Comparison of ENCODE assay signal across 13 mouse cellular contexts in genomic region chr11:4292224-4292887, GRCm38 (mm10). TPM values are rescaled to one million over a fixed set of nuclear protein-coding genes. Genes with fewer than 3 reads are reported as not detected.
DNase-seq lines count a peak whose midpoint lies in the region; ATAC-seq and TF ChIP-seq lines count a peak whose summit lies in the region.
"Had no signal": no experiment of that assay in that cellular context is flagged by ENCODE, and none has a peak within 500 bp of the region (broad histone marks: within the 10 kb centered on the region; RNA-seq: fewer than 3 reads in every experiment).

No protein-coding gene starts in this region.

- no peaks in the 10 kb centered on the region for H3K27me3 ChIP-seq in heart, embryonic 14.5 days (ENCODE audit: control insufficient read depth, insufficient read depth, low read length)
- peaks cover 13% of the 10 kb centered on the region for H3K27me3 ChIP-seq in heart, embryonic 11.5 days (ENCODE audit: control insufficient read depth, insufficient read depth, low read length)
- peaks cover 6% of the 10 kb centered on the region; the same call in 1 of the 2 replicates for H3K27me3 ChIP-seq in lung, embryonic 16.5 days (ENCODE audit: control insufficient read depth, insufficient read depth, low read depth, low read length)
- peaks cover 8% of the 10 kb centered on the region; the same call in 1 of the 2 replicates for H3K27me3 ChIP-seq in liver, embryonic 16.5 days (ENCODE audit: control insufficient read depth, insufficient read depth, low read depth, low read length)
- H3K27me3 ChIP-seq in forebrain, embryonic 14.5 days (replicated peaks; ENCODE audit: control insufficient read depth, insufficient read depth, low read length): no peaks in the 10 kb centered on the region
- H3K27me3 ChIP-seq: CH12.LX; embryonic facial prominence, embryonic 15.5 days; hindbrain, embryonic 12.5 days had no signal

- no peak overlapping the region for H3K9ac ChIP-seq in heart, embryonic 14.5 days (ENCODE audit: low read length)
- H3K9ac ChIP-seq in heart, embryonic 11.5 days (ENCODE audit: low read depth, low read length): no peak overlapping the region
- no peak overlapping the region for H3K9ac ChIP-seq in lung, embryonic 16.5 days (ENCODE audit: low read length)
- no peak overlapping the region for H3K9ac ChIP-seq in liver, embryonic 16.5 days (ENCODE audit: low read depth, low read length)
- no peak overlapping the region for H3K9ac ChIP-seq in forebrain, embryonic 14.5 days (ENCODE audit: low read length)
- H3K9ac ChIP-seq: embryonic facial prominence, embryonic 15.5 days; hindbrain, embryonic 12.5 days had no signal

- no peak for TF ChIP-seq POLR2A in embryonic fibroblast, embryonic 13.5 days (IDR thresholded peaks at IDR 0.05; ENCODE audit: low read depth, low read length)

- no peak for DNase-seq in lung, postnatal 36 days
- DNase-seq in forebrain, embryonic 14.5 days (ENCODE audit: low spot score): no peak
- DNase-seq in thymus, postnatal 0 days (ENCODE audit: low spot score): no peak
- DNase-seq: adrenal gland, adult 8-10 months; kidney, postnatal 36 days had no signal

- peaks cover 44 to 56% of the 10 kb centered on the region in 2 experiments for H3K4me1 ChIP-seq in heart, embryonic 14.5 days (ENCODE audit: control insufficient read depth in 2 of 2, insufficient read depth in 2 of 2, low read length in 2 of 2)
- peaks cover 31% of the 10 kb centered on the region for H3K4me1 ChIP-seq in heart, embryonic 11.5 days (ENCODE audit: control insufficient read depth, insufficient read depth, low read length)
- H3K4me1 ChIP-seq in lung, embryonic 16.5 days (replicated peaks; ENCODE audit: control insufficient read depth, insufficient read depth, low read length): peaks cover 14% of the 10 kb centered on the region
- H3K4me1 ChIP-seq in embryonic fibroblast, embryonic 13.5 days (ENCODE audit: control insufficient read depth, insufficient read depth, low read length): peaks cover 8% of the 10 kb centered on the region
- H3K4me1 ChIP-seq in liver, embryonic 16.5 days (ENCODE audit: control insufficient read depth, low read depth, low read length): peaks cover 27% of the 10 kb centered on the region
- no peaks in the 10 kb centered on the region for H3K4me1 ChIP-seq in forebrain, embryonic 14.5 days (ENCODE audit: control insufficient read depth, insufficient read depth, low read length)

- no peak overlapping the region for H3K4me2 ChIP-seq in heart, embryonic 14.5 days (ENCODE audit: low read length)
- H3K4me2 ChIP-seq in heart, embryonic 11.5 days: no peak overlapping the region
- H3K4me2 ChIP-seq in lung, embryonic 16.5 days (ENCODE audit: low read depth, low read length): no peak overlapping the region
- peak overlapping the region; percentile 46 for H3K4me2 ChIP-seq in liver, embryonic 16.5 days (ENCODE audit: low read depth, low read length)
- no peak overlapping the region for H3K4me2 ChIP-seq in forebrain, embryonic 14.5 days (ENCODE audit: low read length)
- H3K4me2 ChIP-seq: embryonic facial prominence, embryonic 15.5 days; hindbrain, embryonic 12.5 days had no signal

- ATAC-seq in heart, embryonic 14.5 days (ENCODE audit: insufficient number of reproducible peaks, insufficient read depth, low FRiP score, low read depth): peak; percentile 3; the same call in 1 of the 2 replicates
- ATAC-seq in heart, embryonic 11.5 days (replicated peaks; ENCODE audit: insufficient number of reproducible peaks, low FRiP score, low TSS enrichment): no peak
- peak; percentile 16; the same call in 1 of the 2 replicates for ATAC-seq in lung, embryonic 16.5 days (ENCODE audit: low read depth)
- peak; percentile 88 for ATAC-seq in liver, embryonic 16.5 days (ENCODE audit: low read depth)
- no peak for ATAC-seq in forebrain, embryonic 14.5 days

- 24% methylated on average over 8 of the region's 8 CpGs for WGBS in heart, embryonic 14.5 days
- WGBS in heart, embryonic 11.5 days (ENCODE audit: insufficient replicate concordance): 38% methylated on average over 8 of the region's 8 CpGs
- 49% methylated on average over 8 of the region's 8 CpGs for WGBS in lung, embryonic 16.5 days
- 18% methylated on average over 8 of the region's 8 CpGs for WGBS in liver, embryonic 16.5 days (ENCODE audit: insufficient replicate concordance)
- WGBS in forebrain, embryonic 14.5 days: 67% methylated on average over 8 of the region's 8 CpGs

- no peaks in the 10 kb centered on the region for H3K9me3 ChIP-seq in heart, embryonic 14.5 days (ENCODE audit: control insufficient read depth, low read length)
- no peaks in the 10 kb centered on the region for H3K9me3 ChIP-seq in heart, embryonic 11.5 days (replicated peaks; ENCODE audit: control insufficient read depth, low read length)
- H3K9me3 ChIP-seq in lung, embryonic 16.5 days (ENCODE audit: control insufficient read depth, low read length): no peaks in the 10 kb centered on the region
- H3K9me3 ChIP-seq in liver, embryonic 16.5 days (replicated peaks; ENCODE audit: control insufficient read depth, low read length): no peaks in the 10 kb centered on the region
- H3K9me3 ChIP-seq in forebrain, embryonic 14.5 days (replicated peaks; ENCODE audit: control insufficient read depth, low read length): no peaks in the 10 kb centered on the region
- H3K9me3 ChIP-seq: embryonic facial prominence, embryonic 15.5 days; hindbrain, embryonic 12.5 days had no signal

- no peaks in the 10 kb centered on the region for H3K36me3 ChIP-seq in heart, embryonic 14.5 days (ENCODE audit: control insufficient read depth, insufficient read depth, low read length)
- H3K36me3 ChIP-seq in heart, embryonic 11.5 days (ENCODE audit: control insufficient read depth, insufficient read depth, low read length): no peaks in the 10 kb centered on the region
- H3K36me3 ChIP-seq in lung, embryonic 16.5 days (ENCODE audit: control insufficient read depth, insufficient read depth, low read length): no peaks in the 10 kb centered on the region
- no peaks in the 10 kb centered on the region for H3K36me3 ChIP-seq in liver, embryonic 16.5 days (ENCODE audit: control insufficient read depth, insufficient read depth)
- no peaks in the 10 kb centered on the region for H3K36me3 ChIP-seq in forebrain, embryonic 14.5 days (ENCODE audit: control insufficient read depth, insufficient read depth, low read length)
- H3K36me3 ChIP-seq: embryonic facial prominence, embryonic 15.5 days; hindbrain, embryonic 12.5 days had no signal

- H3K27ac ChIP-seq in heart, embryonic 14.5 days (replicated peaks in 1 of 2; ENCODE audit: control insufficient read depth in 1 of 2, insufficient read depth in 1 of 2, low read depth in 2 of 2, low read length in 2 of 2): peak overlapping the region in 1 of 2 experiments; percentile 41; a peak in 1 of 4 replicates
- H3K27ac ChIP-seq in heart, embryonic 11.5 days (ENCODE audit: low read depth, low read length): no peak overlapping the region
- no peak overlapping the region for H3K27ac ChIP-seq in lung, embryonic 16.5 days (ENCODE audit: low read length)
- H3K27ac ChIP-seq in embryonic fibroblast, embryonic 13.5 days (ENCODE audit: insufficient read depth, low read length): 0 out of 2 replicates have a peak overlapping the region, but pooled peaks have one; percentile 3
- no peak overlapping the region for H3K27ac ChIP-seq in liver, embryonic 16.5 days (ENCODE audit: low read length)
- no peak overlapping the region for H3K27ac ChIP-seq in forebrain, embryonic 14.5 days (ENCODE audit: low read depth, low read length)
- H3K27ac ChIP-seq: hindbrain, embryonic 12.5 days had no signal

- TF ChIP-seq CTCF in embryonic fibroblast, embryonic 13.5 days (IDR thresholded peaks at IDR 0.05; ENCODE audit: borderline replicate concordance, insufficient read depth, low read length): no peak

- no peak overlapping the region for H3K4me3 ChIP-seq in heart, embryonic 14.5 days (ENCODE audit: control insufficient read depth in 1 of 2, insufficient read depth in 1 of 2, low read depth in 1 of 2, low read length in 2 of 2)
- no peak overlapping the region for H3K4me3 ChIP-seq in heart, embryonic 11.5 days (ENCODE audit: low read depth, low read length)
- no peak overlapping the region for H3K4me3 ChIP-seq in lung, embryonic 16.5 days (ENCODE audit: low read length)
- no peak overlapping the region for H3K4me3 ChIP-seq in embryonic fibroblast, embryonic 13.5 days (ENCODE audit: insufficient read depth, low read length)
- no peak overlapping the region for H3K4me3 ChIP-seq in liver, embryonic 16.5 days (ENCODE audit: low read depth, low read length)
- no peak overlapping the region for H3K4me3 ChIP-seq in forebrain, embryonic 14.5 days (ENCODE audit: low read depth, low read length)
- H3K4me3 ChIP-seq: embryonic facial prominence, embryonic 15.5 days; hindbrain, embryonic 12.5 days had no signal

RNA-seq across cellular contexts. Expression of gene Lif, which starts 35.0 kb away (rescaled TPM):
- 0.24 TPM in 1 of 2 replicates, not detected in the other for polyA plus RNA-seq in heart, embryonic 14.5 days (2014; fragmentation: Nextera tagmentation; extraction: Ambion mirVana)
- polyA plus RNA-seq in heart, embryonic 11.5 days (2014; fragmentation: Nextera tagmentation; extraction: Ambion mirVana): 0.06 and 0.11 TPM in 2 replicates
- 0.44 and 0.68 TPM in 2 replicates for polyA plus RNA-seq in lung, embryonic 16.5 days (2015; fragmentation: Nextera tagmentation; extraction: Ambion mirVana)
- 17.0 and 20.3 TPM in 2 replicates for polyA plus RNA-seq in embryonic fibroblast, embryonic 13.5 days (2011; ENCODE audit: insufficient read length, low read depth, missing spikeins)
- 0.02 TPM in 1 of 2 replicates, not detected in the other for polyA plus RNA-seq in liver, embryonic 16.5 days (2015; fragmentation: Nextera tagmentation; extraction: Ambion mirVana)
- not detected in 2 replicates for polyA plus RNA-seq in forebrain, embryonic 14.5 days (2014; fragmentation: Nextera tagmentation; extraction: Ambion mirVana)
- 0.49 and 0.65 TPM in 2 replicates for polyA plus RNA-seq in thymus, postnatal 0 days (2015; fragmentation: Nextera tagmentation; extraction: Ambion mirVana)
- polyA plus RNA-seq: hindbrain, embryonic 12.5 days had no signal

RNA-seq across cellular contexts. Expression of gene Osm, which starts 56.1 kb away (rescaled TPM):
- not detected in 2 replicates for polyA plus RNA-seq in heart, embryonic 14.5 days (2014; fragmentation: Nextera tagmentation; extraction: Ambion mirVana)
- polyA plus RNA-seq in heart, embryonic 11.5 days (2014; fragmentation: Nextera tagmentation; extraction: Ambion mirVana): 0.10 and 0.11 TPM in 2 replicates
- 0.25 and 0.28 TPM in 2 replicates for polyA plus RNA-seq in lung, embryonic 16.5 days (2015; fragmentation: Nextera tagmentation; extraction: Ambion mirVana)
- not detected in 2 replicates for polyA plus RNA-seq in embryonic fibroblast, embryonic 13.5 days (2011; ENCODE audit: insufficient read length, low read depth, missing spikeins)
- 0.40 and 0.53 TPM in 2 replicates for polyA plus RNA-seq in liver, embryonic 16.5 days (2015; fragmentation: Nextera tagmentation; extraction: Ambion mirVana)
- polyA plus RNA-seq in forebrain, embryonic 14.5 days (2014; fragmentation: Nextera tagmentation; extraction: Ambion mirVana): 0.14 TPM in 1 of 2 replicates, not detected in the other
- 2.1 and 2.6 TPM in 2 replicates for polyA plus RNA-seq in thymus, postnatal 0 days (2015; fragmentation: Nextera tagmentation; extraction: Ambion mirVana)
- polyA plus RNA-seq: hindbrain, embryonic 12.5 days had no signal

Comparison
In these comparisons a context has a peak if more than half of its experiments do, and no peak if none do; other contexts are left out.
1. ATAC-seq: peak in heart, embryonic 14.5 days (single experiment), lung, embryonic 16.5 days (single experiment) and liver, embryonic 16.5 days (single experiment); none in heart, embryonic 11.5 days (single experiment) and forebrain, embryonic 14.5 days (single experiment).
2. RNA of gene Lif, which starts 35.0 kb away (polyA plus RNA-seq): 17.0 to 20.3 TPM in embryonic fibroblast, embryonic 13.5 days; 0.49 to 0.65 TPM in thymus, postnatal 0 days, 0.44 to 0.68 TPM in lung, embryonic 16.5 days, 0.24 TPM in heart, embryonic 14.5 days, 0.06 to 0.11 TPM in heart, embryonic 11.5 days, not detected in forebrain, embryonic 14.5 days and 0.02 TPM in liver, embryonic 16.5 days; every median in the first group is over 10 times any median in the second.